Mouse (Mus musculus) cerebellum, adult 2 months (tissue): ENCODE data around the gene Actl6b.

ENCODE experiments used
- CTCF ChIP-seq: fragments of 200-500 bp; IDR thresholded peaks from 2 replicates; pipeline ENCODE4 v1.5.1; 2011; ENCODE audit warnings: low read depth, mild to moderate bottlenecking, control low read depth, low read length, moderate library complexity, borderline replicate concordance; ENCODE audit not compliant: insufficient read depth
- POLR2A ChIP-seq: fragments of 200-500 bp; IDR thresholded peaks from 2 replicates; pipeline ENCODE4 v1.6.1; 2011; ENCODE audit warnings: low read length, control low read depth, borderline replicate concordance; ENCODE audit not compliant: insufficient read depth

DNA sequence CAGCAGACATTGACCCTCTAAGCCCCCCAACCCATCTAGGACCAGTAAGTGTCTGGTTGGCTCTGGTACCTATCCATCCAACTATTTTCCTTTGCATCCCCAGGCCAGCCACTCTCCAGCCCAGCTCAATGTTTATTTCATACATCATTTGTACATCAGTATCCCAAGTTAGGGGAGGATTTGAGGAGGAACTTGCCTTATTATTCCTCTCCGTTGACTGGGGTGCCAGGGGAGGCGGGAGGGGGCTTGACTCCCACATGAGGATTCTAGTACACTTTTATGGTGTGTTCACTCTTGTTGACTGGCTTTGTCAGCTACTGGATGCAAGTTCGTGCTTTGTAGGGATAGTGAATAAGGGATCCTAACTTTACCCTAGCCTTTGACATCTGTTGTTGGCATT lies 41.6 kb upstream of the Actl6b start:
- TF ChIP-seq CTCF (no peak), POLR2A (no peak)
